Mouse (Mus musculus): ENCODE measurements around the gene Cnnm2. TPM values are rescaled to one million over a fixed set of nuclear protein-coding genes. Genes with fewer than 3 reads are reported as not detected.

The Cnnm2 gene
- polyA plus RNA-seq, 1 experiment from 2014 or later, result 3.0 TPM

- peak; percentile 17 for ATAC-seq
- WGBS, result 0% methylated on average over 31 of the region's 36 CpGs
- H3K9me3 ChIP-seq (replicated peaks), result no peaks in the 10 kb centered on the region
These were observed 535 bp downstream of the Cnnm2 start for GRCm38 (mm10) chr19:46761971-46762290.

GRCm38 (mm10) chr19:46762291-46762991 is 1.0 kb downstream of the Cnnm2 start:
- Histone ChIP-seq H3K36me3 (ENCODE audit: poor library complexity, severe bottlenecking) (no peaks in the 10 kb centered on the region), H3K27me3 (peaks cover 40% of the 10 kb centered on the region), H3K9ac (peak overlapping the region; percentile 81), H3K4me1 (peaks cover 33% of the 10 kb centered on the region), H3K4me2 (peak overlapping the region; percentile 99), H3K27ac (peak overlapping the region; percentile 76), H3K4me3 (peak overlapping the region; percentile 85), H3K9me3 (replicated peaks) (no peaks in the 10 kb centered on the region)
- no peak for ATAC-seq
- under 1% methylated on average over 50 of the region's 50 CpGs for WGBS

More at GRCm38 (mm10) chr19:46761971-46762290, 535 bp downstream of the Cnnm2 start:
- H3K4me1 ChIP-seq, result peaks cover 33% of the 10 kb centered on the region
- H3K4me2 ChIP-seq, result peak overlapping the region; percentile 99
- peak overlapping the region; percentile 85 for H3K4me3 ChIP-seq
- H3K27me3 ChIP-seq, result peaks cover 40% of the 10 kb centered on the region
- no peaks in the 10 kb centered on the region for H3K36me3 ChIP-seq (ENCODE audit: poor library complexity, severe bottlenecking)
- peak overlapping the region; percentile 76 for H3K27ac ChIP-seq
- H3K9ac ChIP-seq, result peak overlapping the region; percentile 81

GRCm38 (mm10) chr19:46762992-46763342 is 1.6 kb downstream of the Cnnm2 start:
- no peak for ATAC-seq
- under 1% methylated on average over 19 of the region's 19 CpGs for WGBS
- Histone ChIP-seq H3K27ac (no peak overlapping the region), H3K27me3 (peaks cover 40% of the 10 kb centered on the region), H3K4me3 (peak overlapping the region; percentile 85), H3K4me1 (peaks cover 33% of the 10 kb centered on the region), H3K4me2 (peak overlapping the region; percentile 99), H3K9ac (peak overlapping the region; percentile 81), H3K9me3 (replicated peaks) (no peaks in the 10 kb centered on the region), H3K36me3 (ENCODE audit: poor library complexity, severe bottlenecking) (no peaks in the 10 kb centered on the region)

GRCm38 (mm10) chr19:46763356-46763755 is 2.0 kb downstream of the Cnnm2 start:
- peaks cover 37% of the 10 kb centered on the region for H3K27me3 ChIP-seq
- H3K27ac ChIP-seq, result no peak overlapping the region
- no peaks in the 10 kb centered on the region for H3K9me3 ChIP-seq (replicated peaks)
- 13% methylated on average over 7 of the region's 7 CpGs for WGBS
- peak overlapping the region; percentile 99 for H3K4me2 ChIP-seq
- H3K4me1 ChIP-seq, result peaks cover 33% of the 10 kb centered on the region
- no peak overlapping the region for H3K9ac ChIP-seq
- no peaks in the 10 kb centered on the region for H3K36me3 ChIP-seq (ENCODE audit: poor library complexity, severe bottlenecking)
- no peak for ATAC-seq
- peak overlapping the region; percentile 85 for H3K4me3 ChIP-seq

GRCm38 (mm10) chr19:46763932-46764762 is 2.8 kb downstream of the Cnnm2 start:
- 56% methylated on average over 12 of the region's 12 CpGs for WGBS
- Histone ChIP-seq H3K36me3 (ENCODE audit: poor library complexity, severe bottlenecking) (no peaks in the 10 kb centered on the region), H3K27me3 (peaks cover 29% of the 10 kb centered on the region), H3K4me3 (peak overlapping the region; percentile 25), H3K4me1 (peaks cover 33% of the 10 kb centered on the region), H3K9me3 (replicated peaks) (no peaks in the 10 kb centered on the region), H3K4me2 (peak overlapping the region; percentile 99), H3K27ac (no peak overlapping the region), H3K9ac (0 out of 2 replicates have a peak overlapping the region, but pooled peaks have one; percentile 26)
- ATAC-seq, result no peak

- no peak overlapping the region for H3K27ac ChIP-seq
- no peaks in the 10 kb centered on the region for H3K36me3 ChIP-seq (ENCODE audit: poor library complexity, severe bottlenecking)
- WGBS, result 49% methylated on average over 9 of the region's 9 CpGs
- peaks cover 33% of the 10 kb centered on the region for H3K4me1 ChIP-seq
- H3K27me3 ChIP-seq, result peaks cover 26% of the 10 kb centered on the region
- no peaks in the 10 kb centered on the region for H3K9me3 ChIP-seq (replicated peaks)
- H3K4me2 ChIP-seq, result peak overlapping the region; percentile 99
- H3K9ac ChIP-seq, result 0 out of 2 replicates have a peak overlapping the region, but pooled peaks have one; percentile 26
- H3K4me3 ChIP-seq, result peak overlapping the region; percentile 25
- ATAC-seq, result no peak
These were observed 3.3 kb downstream of the Cnnm2 start for GRCm38 (mm10) chr19:46764763-46765117.

- Histone ChIP-seq H3K27ac (no peak overlapping the region), H3K9ac (no peak overlapping the region), H3K4me1 (peaks cover 33% of the 10 kb centered on the region), H3K36me3 (ENCODE audit: poor library complexity, severe bottlenecking) (no peaks in the 10 kb centered on the region), H3K9me3 (replicated peaks) (no peaks in the 10 kb centered on the region), H3K4me2 (no peak overlapping the region), H3K4me3 (no peak overlapping the region), H3K27me3 (peaks cover 23% of the 10 kb centered on the region)
- WGBS, result 62% methylated on average over 5 of the region's 5 CpGs
- no peak for ATAC-seq
These were observed 4.7 kb downstream of the Cnnm2 start for GRCm38 (mm10) chr19:46766125-46766524.

GRCm38 (mm10) chr19:46769759-46770158 is 8.4 kb downstream of the Cnnm2 start:
- no peak overlapping the region for H3K9ac ChIP-seq
- H3K4me2 ChIP-seq, result no peak overlapping the region
- H3K27ac ChIP-seq, result no peak overlapping the region
- H3K4me3 ChIP-seq, result no peak overlapping the region
- H3K27me3 ChIP-seq, result peaks cover 2% of the 10 kb centered on the region; the same call in 1 of the 2 replicates
- H3K9me3 ChIP-seq (replicated peaks), result no peaks in the 10 kb centered on the region
- no peak for ATAC-seq
- 91% methylated on average over 11 of the region's 11 CpGs for WGBS
- H3K36me3 ChIP-seq (ENCODE audit: poor library complexity, severe bottlenecking), result no peaks in the 10 kb centered on the region
- peaks cover 5% of the 10 kb centered on the region for H3K4me1 ChIP-seq

- H3K4me3 ChIP-seq, result no peak overlapping the region
- H3K27me3 ChIP-seq, result no peaks in the 10 kb centered on the region
- H3K36me3 ChIP-seq (ENCODE audit: poor library complexity, severe bottlenecking), result no peaks in the 10 kb centered on the region
- no peaks in the 10 kb centered on the region for H3K9me3 ChIP-seq (replicated peaks)
- H3K27ac ChIP-seq, result no peak overlapping the region
- WGBS, result 79% methylated on average over 6 of the region's 6 CpGs
- H3K4me2 ChIP-seq, result no peak overlapping the region
- H3K4me1 ChIP-seq, result no peaks in the 10 kb centered on the region
- no peak overlapping the region for H3K9ac ChIP-seq
- no peak for ATAC-seq
These were observed 10.4 kb downstream of the Cnnm2 start for GRCm38 (mm10) chr19:46771801-46772200.

GRCm38 (mm10) chr19:46776391-46776790 is 15.0 kb downstream of the Cnnm2 start:
- no peaks in the 10 kb centered on the region for H3K27me3 ChIP-seq
- H3K4me3 ChIP-seq, result no peak overlapping the region
- 27% methylated on average over 5 of the region's 5 CpGs for WGBS
- H3K9me3 ChIP-seq (replicated peaks), result no peaks in the 10 kb centered on the region
- no peak overlapping the region for H3K4me2 ChIP-seq
- no peak overlapping the region for H3K9ac ChIP-seq
- no peaks in the 10 kb centered on the region for H3K36me3 ChIP-seq (ENCODE audit: poor library complexity, severe bottlenecking)
- no peak for ATAC-seq
- H3K4me1 ChIP-seq, result no peaks in the 10 kb centered on the region
- H3K27ac ChIP-seq, result no peak overlapping the region

GRCm38 (mm10) chr19:46776850-46777249 is 15.5 kb downstream of the Cnnm2 start:
- Histone ChIP-seq H3K4me1 (no peaks in the 10 kb centered on the region), H3K27ac (no peak overlapping the region), H3K4me2 (no peak overlapping the region), H3K4me3 (no peak overlapping the region), H3K9ac (no peak overlapping the region), H3K9me3 (replicated peaks) (no peaks in the 10 kb centered on the region), H3K36me3 (ENCODE audit: poor library complexity, severe bottlenecking) (no peaks in the 10 kb centered on the region), H3K27me3 (no peaks in the 10 kb centered on the region)
- no peak for ATAC-seq
- WGBS, result 88% methylated on average over 3 of the region's 3 CpGs

- 77% methylated on average over 12 of the region's 12 CpGs for WGBS
- Histone ChIP-seq H3K36me3 (ENCODE audit: poor library complexity, severe bottlenecking) (no peaks in the 10 kb centered on the region), H3K27me3 (no peaks in the 10 kb centered on the region), H3K9me3 (replicated peaks) (no peaks in the 10 kb centered on the region), H3K27ac (no peak overlapping the region), H3K4me1 (no peaks in the 10 kb centered on the region), H3K9ac (no peak overlapping the region), H3K4me2 (no peak overlapping the region), H3K4me3 (no peak overlapping the region)
- no peak for ATAC-seq
These were observed 16.7 kb downstream of the Cnnm2 start for GRCm38 (mm10) chr19:46777928-46778680.
